Mouse (Mus musculus) liver, embryonic 12.5 days (tissue): Measurements from ENCODE around the gene Hsd17b14. TPM values are rescaled to one million over a fixed set of nuclear protein-coding genes. Genes with fewer than 3 reads are reported as not detected.

Experiments used
- ATAC-seq: fragments of 200-750 bp; cut with Nextera tagmentation; 2 replicates; pipeline ENCODE4 v1.8.0; 2017; ENCODE audit warnings: moderate number of reproducible peaks, mild to moderate bottlenecking, moderate library complexity
- H3K27ac ChIP-seq: fragments of 300-500 bp; sonication (generic); 2 replicates; pipeline ENCODE4 v1.5.1; 2016; ENCODE audit warnings: mild to moderate bottlenecking
- H3K27me3 ChIP-seq: fragments of 300-500 bp; sonication (generic); replicated peaks from 2 replicates; pipeline ENCODE4 v1.6.1; 2016; ENCODE audit warnings: mild to moderate bottlenecking, moderate library complexity
- H3K36me3 ChIP-seq: fragments of 300-500 bp; sonication (generic); 2 replicates; pipeline ENCODE4 v1.6.1; 2016; ENCODE audit warnings: mild to moderate bottlenecking, moderate library complexity
- H3K4me1 ChIP-seq: fragments of 300-500 bp; sonication (generic); 2 replicates; pipeline ENCODE4 v1.6.1; 2016
- H3K4me2 ChIP-seq: fragments of 300-500 bp; sonication (generic); 2 replicates; pipeline ENCODE4 v1.6.1; 2016; ENCODE audit warnings: mild to moderate bottlenecking, moderate library complexity
- H3K4me3 ChIP-seq: fragments of 300-500 bp; sonication (generic); 2 replicates; pipeline ENCODE4 v1.5.1; 2016; ENCODE audit warnings: mild to moderate bottlenecking, moderate library complexity
- H3K9ac ChIP-seq: fragments of 300-500 bp; sonication (generic); 2 replicates; pipeline ENCODE4 v1.6.1; 2016; ENCODE audit warnings: mild to moderate bottlenecking, moderate library complexity
- H3K9me3 ChIP-seq: fragments of 300-500 bp; sonication (generic); replicated peaks from 2 replicates; pipeline ENCODE4 v1.6.1; 2016; ENCODE audit warnings: mild to moderate bottlenecking, moderate library complexity
- WGBS: fragments of 180-500 bp; shearing (Covaris S2); methylation state at CpG from one replicate; pipeline ENCODE4 v1.1.7; 2016; ENCODE audit not compliant: insufficient replicate concordance; 5-methylcytosine and 5-hydroxymethylcytosine counted together
- polyA plus RNA-seq: library from polyadenylated mRNA; unstranded; fragments of >200 nt; fragmentation: Nextera tagmentation; extraction: Ambion mirVana; gene quantifications from 2 replicates; pipeline ENCODE4 v1.2.1, GENCODE M21; 2016

The Hsd17b14 gene
- polyA plus RNA-seq, 1 experiment from 2014 or later: 1.8 TPM

DNA sequence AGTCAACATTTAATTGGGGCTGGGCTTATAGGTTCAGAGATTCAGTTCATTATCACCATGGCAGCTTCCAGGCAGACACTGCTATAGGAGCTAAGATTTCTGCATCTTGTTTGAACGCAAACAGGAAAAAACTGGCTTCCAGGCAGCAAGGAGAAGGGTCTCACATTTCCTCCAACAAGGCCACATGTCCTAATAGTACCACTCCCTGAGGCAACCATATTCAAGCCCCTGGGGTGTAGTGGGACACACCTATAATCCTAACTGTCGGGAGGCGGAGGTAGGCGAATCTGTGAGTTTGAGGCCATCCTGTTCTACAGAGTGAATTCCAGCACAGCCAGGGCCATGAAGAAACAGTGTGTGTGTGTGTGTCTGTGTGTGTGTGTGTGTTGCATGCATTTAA lies 40.5 kb downstream of the Hsd17b14 start:
- H3K9me3 ChIP-seq: no peaks in the 10 kb centered on the region
- 71% methylated on average over 4 of the region's 4 CpGs for WGBS
- 0 out of 2 replicates have a peak, but pooled peaks cover 2% of the 10 kb centered on the region for H3K36me3 ChIP-seq
- H3K9ac ChIP-seq: no peak overlapping the region
- no peak overlapping the region for H3K4me3 ChIP-seq
- no peak for ATAC-seq
- no peak overlapping the region for H3K4me2 ChIP-seq
- H3K27ac ChIP-seq: no peak overlapping the region
- H3K27me3 ChIP-seq: no peaks in the 10 kb centered on the region
- peaks cover 12% of the 10 kb centered on the region for H3K4me1 ChIP-seq

DNA sequence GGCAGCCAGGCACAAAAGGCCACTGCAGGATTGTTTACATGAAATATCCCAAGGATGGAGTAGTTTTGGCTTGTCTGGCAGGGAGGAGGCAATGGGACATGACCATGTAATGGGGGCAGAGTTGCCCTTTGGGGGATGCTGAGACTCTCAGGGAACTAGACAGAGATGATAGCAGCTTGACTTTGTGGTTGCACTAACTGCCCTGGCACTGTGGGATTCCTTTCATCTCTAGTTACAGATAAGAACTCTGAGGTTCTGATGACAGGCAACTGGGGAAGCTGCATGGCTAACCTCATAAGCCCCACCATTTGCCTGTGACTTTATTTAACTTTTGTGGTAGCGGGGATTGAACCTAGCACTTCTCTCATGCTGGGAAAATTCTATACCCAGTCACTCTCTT lies 41.4 kb downstream of the Hsd17b14 start:
- Histone ChIP-seq H3K9ac (no peak overlapping the region), H3K4me2 (no peak overlapping the region), H3K4me3 (no peak overlapping the region), H3K4me1 (peaks cover 12% of the 10 kb centered on the region), H3K27ac (no peak overlapping the region), H3K9me3 (no peaks in the 10 kb centered on the region), H3K27me3 (no peaks in the 10 kb centered on the region), H3K36me3 (no peaks in the 10 kb centered on the region)
- 38% methylated on average over 1 of the region's 1 CpGs for WGBS
- ATAC-seq: no peak

DNA sequence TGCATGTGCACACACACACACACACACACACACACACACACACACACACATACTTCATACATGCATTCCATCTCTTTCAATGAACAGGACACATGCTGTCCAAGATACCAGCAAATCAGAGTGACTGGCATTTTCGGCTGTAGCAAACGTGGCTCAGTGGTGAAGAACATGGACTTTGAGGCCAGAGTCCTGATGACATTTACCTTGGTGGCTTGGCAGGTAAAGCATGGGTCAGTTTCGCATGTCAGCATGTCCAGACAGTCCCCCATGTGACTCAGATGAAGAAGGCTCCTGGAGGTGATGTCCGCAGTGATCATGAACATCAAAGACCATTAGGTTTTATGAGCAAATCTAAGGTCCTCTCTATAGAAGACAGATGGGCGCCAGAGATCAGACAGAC lies 42.3 kb downstream of the Hsd17b14 start:
- Histone ChIP-seq H3K4me1 (peaks cover 12% of the 10 kb centered on the region), H3K4me2 (no peak overlapping the region), H3K36me3 (no peaks in the 10 kb centered on the region), H3K9ac (no peak overlapping the region), H3K4me3 (no peak overlapping the region), H3K27ac (no peak overlapping the region), H3K9me3 (no peaks in the 10 kb centered on the region), H3K27me3 (no peaks in the 10 kb centered on the region)
- no peak for ATAC-seq
- 69% methylated on average over 5 of the region's 5 CpGs for WGBS

- no peaks in the 10 kb centered on the region for H3K9me3 ChIP-seq
- WGBS: 76% methylated on average over 6 of the region's 6 CpGs
- no peaks in the 10 kb centered on the region for H3K27me3 ChIP-seq
- peaks cover 12% of the 10 kb centered on the region for H3K4me1 ChIP-seq
- ATAC-seq: no peak
- no peaks in the 10 kb centered on the region for H3K36me3 ChIP-seq
- no peak overlapping the region for H3K27ac ChIP-seq
- H3K9ac ChIP-seq: no peak overlapping the region
- no peak overlapping the region for H3K4me3 ChIP-seq
- H3K4me2 ChIP-seq: no peak overlapping the region
Observed at GRCm38 (mm10) chr7:45597527-45597926, 42.8 kb downstream of the Hsd17b14 start.

GRCm38 (mm10) chr7:45598960-45599879 lies 44.5 kb downstream of the Hsd17b14 start:
- ATAC-seq: no peak

DNA sequence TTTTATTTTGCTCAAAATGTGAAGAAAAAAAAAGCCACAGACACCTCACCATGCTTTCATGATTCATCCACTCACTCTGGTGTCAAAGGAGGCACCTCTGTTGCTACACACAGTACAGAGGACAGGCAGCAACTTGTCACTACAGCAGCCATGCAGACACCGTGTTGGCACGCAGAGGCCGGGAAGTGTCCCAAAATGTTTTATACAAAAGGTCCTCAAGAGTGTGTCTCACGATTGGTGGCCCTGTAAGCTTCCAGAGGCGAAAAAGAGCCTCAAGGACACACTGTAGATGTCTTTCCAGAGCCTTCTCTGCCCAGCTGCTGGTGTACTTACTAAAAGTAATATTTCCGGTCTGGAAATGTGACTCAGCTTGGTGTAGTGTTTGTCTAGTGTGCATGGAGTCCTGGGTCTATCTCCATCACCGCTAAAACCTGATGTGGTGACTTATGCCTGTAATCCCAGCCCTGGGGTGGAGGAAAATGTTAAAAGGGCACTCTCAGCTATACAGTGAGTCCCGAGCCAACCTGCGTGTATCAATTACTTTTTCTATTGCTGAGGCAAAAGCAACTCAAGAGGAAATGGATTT lies 51.1 kb downstream of the Hsd17b14 start:
- Histone ChIP-seq H3K27me3 (no peaks in the 10 kb centered on the region; the same call in 1 of the 2 replicates), H3K9ac (no peak overlapping the region), H3K4me2 (no peak overlapping the region), H3K27ac (no peak overlapping the region), H3K4me3 (no peak overlapping the region), H3K36me3 (no peaks in the 10 kb centered on the region), H3K9me3 (no peaks in the 10 kb centered on the region), H3K4me1 (no peaks in the 10 kb centered on the region)
- ATAC-seq: no peak
- 68% methylated on average over 9 of the region's 9 CpGs for WGBS

More at GRCm38 (mm10) chr7:45598960-45599879, 44.5 kb downstream of the Hsd17b14 start:
- Histone ChIP-seq H3K4me3 (no peak overlapping the region), H3K4me2 (no peak overlapping the region), H3K27me3 (no peaks in the 10 kb centered on the region; the same call in 1 of the 2 replicates), H3K27ac (no peak overlapping the region), H3K9ac (no peak overlapping the region), H3K36me3 (no peaks in the 10 kb centered on the region), H3K4me1 (peaks cover 9% of the 10 kb centered on the region; the same call in 1 of the 2 replicates), H3K9me3 (no peaks in the 10 kb centered on the region)
- 46% methylated on average over 18 of the region's 18 CpGs for WGBS

DNA sequence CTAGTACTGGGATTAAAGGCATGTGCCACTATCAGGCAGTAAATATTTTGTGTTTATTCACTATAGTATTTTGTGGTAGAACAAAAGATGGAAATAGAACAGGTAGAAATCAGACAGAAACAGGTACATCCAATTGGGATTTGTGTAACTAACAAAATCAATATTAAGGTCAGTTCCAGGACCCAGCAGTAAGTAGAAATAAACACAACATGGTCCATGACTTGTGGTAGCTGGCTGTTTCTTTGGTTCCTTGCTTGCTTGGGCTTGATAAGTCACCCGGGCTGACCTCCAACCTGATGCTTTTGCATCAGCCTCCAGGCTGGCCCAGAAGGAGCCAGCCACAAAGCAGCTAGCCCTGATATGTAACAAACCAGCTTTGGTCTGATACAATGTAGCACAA lies 54.8 kb downstream of the Hsd17b14 start:
- Histone ChIP-seq H3K36me3 (no peaks in the 10 kb centered on the region), H3K27me3 (peaks cover 2% of the 10 kb centered on the region; the same call in 1 of the 2 replicates), H3K9me3 (no peaks in the 10 kb centered on the region), H3K4me3 (no peak overlapping the region), H3K4me2 (no peak overlapping the region), H3K4me1 (no peaks in the 10 kb centered on the region), H3K9ac (no peak overlapping the region), H3K27ac (no peak overlapping the region)
- no peak for ATAC-seq
- 46% methylated on average over 1 of the region's 1 CpGs for WGBS

DNA sequence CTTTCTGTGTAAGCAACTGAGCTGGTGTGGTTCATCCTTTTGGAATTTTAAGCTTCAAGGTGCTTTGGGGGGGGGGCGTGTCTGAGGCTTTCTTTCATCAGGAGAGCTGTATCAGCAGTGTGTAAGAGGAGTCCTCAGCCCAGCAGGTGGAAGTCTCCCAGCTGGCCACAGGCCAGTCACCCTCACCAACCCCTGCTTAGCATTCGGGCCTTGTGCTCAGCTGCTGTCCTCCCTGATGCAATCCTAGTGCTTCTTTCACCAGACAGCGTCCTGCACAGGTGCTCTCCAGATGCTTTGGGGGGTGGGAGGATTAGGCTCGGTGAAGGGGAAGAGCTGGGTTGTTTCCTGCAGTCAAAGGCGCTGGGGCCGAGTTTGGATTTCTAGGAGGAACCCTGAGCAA lies 61.6 kb downstream of the Hsd17b14 start:
- peaks cover 53% of the 10 kb centered on the region for H3K27me3 ChIP-seq
- no peak for ATAC-seq
- no peak overlapping the region for H3K4me3 ChIP-seq
- H3K4me1 ChIP-seq: no peaks in the 10 kb centered on the region
- no peak overlapping the region for H3K4me2 ChIP-seq
- H3K36me3 ChIP-seq: no peaks in the 10 kb centered on the region
- H3K9ac ChIP-seq: no peak overlapping the region
- H3K9me3 ChIP-seq: no peaks in the 10 kb centered on the region
- 24% methylated on average over 6 of the region's 6 CpGs for WGBS
- no peak overlapping the region for H3K27ac ChIP-seq

GRCm38 (mm10) chr7:45617042-45617695 lies 62.5 kb downstream of the Hsd17b14 start, which contains the start of gene Fut1:
TSS of gene Fut1 (plus strand) at chr7:45617289.
- Histone ChIP-seq H3K9me3 (no peaks in the 10 kb centered on the region), H3K27ac (no peak within 1 kb of the TSS), H3K9ac (no peak within 1 kb of the TSS), H3K4me2 (no peak within 1 kb of the TSS), H3K4me3 (no peak within 1 kb of the TSS), H3K27me3 (peaks cover 53% of the 10 kb centered on the region), H3K36me3 (no peaks in the 10 kb centered on the region), H3K4me1 (no peaks in the 10 kb centered on the region)
- WGBS: 10% methylated on average over 31 of the region's 31 CpGs
- no peak for ATAC-seq

Other genes starting within 250 kb of the Hsd17b14 start
- gene Trpm4, start 221.1 kb upstream of the Hsd17b14 start, polyA plus RNA-seq: 1.2 and 2.2 TPM in 2 replicates
- 0.08 and 0.23 TPM in 2 replicates for gene Hrc, start 219.6 kb upstream of the Hsd17b14 start, polyA plus RNA-seq
- gene Ppfia3, start 187.9 kb upstream of the Hsd17b14 start, polyA plus RNA-seq: 0.37 and 0.45 TPM in 2 replicates
- 0.38 TPM in 1 of 2 replicates, not detected in the other for gene Lin7b, start 184.3 kb upstream of the Hsd17b14 start, polyA plus RNA-seq
- 170 and 179 TPM in 2 replicates for gene Snrnp70, start 159.2 kb upstream of the Hsd17b14 start, polyA plus RNA-seq
- gene Kcna7, start 149.2 kb upstream of the Hsd17b14 start, polyA plus RNA-seq: 0.05 and 0.10 TPM in 2 replicates
- 0.81 and 0.87 TPM in 2 replicates for gene Ntf5, start 141.2 kb upstream of the Hsd17b14 start, polyA plus RNA-seq
- gene Lhb, start 134.1 kb upstream of the Hsd17b14 start, polyA plus RNA-seq: not detected in 2 replicates
- 8.6 and 10.2 TPM in 2 replicates for gene Gys1, start 120.0 kb upstream of the Hsd17b14 start, polyA plus RNA-seq
- 135 and 141 TPM in 2 replicates for gene Ruvbl2, start 116.8 kb upstream of the Hsd17b14 start, polyA plus RNA-seq
- 7,751 and 8,218 TPM in 2 replicates for gene Ftl1, start 95.0 kb upstream of the Hsd17b14 start, polyA plus RNA-seq
- gene Bax, start 88.0 kb upstream of the Hsd17b14 start, polyA plus RNA-seq: 147 and 155 TPM in 2 replicates
- 1.9 and 2.0 TPM in 2 replicates for gene Tulp2, start 73.0 kb upstream of the Hsd17b14 start, polyA plus RNA-seq
- gene Gm45808, start 68.1 kb upstream of the Hsd17b14 start, polyA plus RNA-seq: not detected in 2 replicates
- 2.8 and 3.1 TPM in 2 replicates for gene Dhdh, start 66.1 kb upstream of the Hsd17b14 start, polyA plus RNA-seq
- 140 and 146 TPM in 2 replicates for gene Nucb1, start 44.5 kb upstream of the Hsd17b14 start, polyA plus RNA-seq
- 157 and 165 TPM in 2 replicates for gene Ppp1r15a, start 28.6 kb upstream of the Hsd17b14 start, polyA plus RNA-seq
- 0.80 and 0.87 TPM in 2 replicates for gene Plekha4, start 28.6 kb upstream of the Hsd17b14 start, polyA plus RNA-seq
- 50.4 and 54.7 TPM in 2 replicates for gene Bcat2, start 15.3 kb downstream of the Hsd17b14 start, polyA plus RNA-seq
- not detected in 2 replicates for gene Fgf21, start 60.6 kb downstream of the Hsd17b14 start, polyA plus RNA-seq
- gene Fut1, start 62.4 kb downstream of the Hsd17b14 start, polyA plus RNA-seq: 0.15 TPM in 1 of 2 replicates, not detected in the other
- 0.20 and 0.23 TPM in 2 replicates for gene Izumo1, start 66.9 kb downstream of the Hsd17b14 start, polyA plus RNA-seq
- gene Rasip1, start 72.6 kb downstream of the Hsd17b14 start, polyA plus RNA-seq: 10.5 and 11.8 TPM in 2 replicates
- 0.69 and 0.81 TPM in 2 replicates for gene Mamstr, start 85.1 kb downstream of the Hsd17b14 start, polyA plus RNA-seq
- 0.05 TPM in 1 of 2 replicates, not detected in the other for gene Fut2, start 111.5 kb downstream of the Hsd17b14 start, polyA plus RNA-seq
- gene Ntn5, start 129.1 kb downstream of the Hsd17b14 start, polyA plus RNA-seq: not detected in 2 replicates
- gene Sec1, start 139.5 kb downstream of the Hsd17b14 start, polyA plus RNA-seq: 0.11 and 0.18 TPM in 2 replicates
- gene Car11, start 144.9 kb downstream of the Hsd17b14 start, polyA plus RNA-seq: 0.93 and 1.0 TPM in 2 replicates
- gene Dbp, start 150.2 kb downstream of the Hsd17b14 start, polyA plus RNA-seq: 1.1 and 1.8 TPM in 2 replicates
- 892 and 939 TPM in 2 replicates for gene Rpl18, start 160.6 kb downstream of the Hsd17b14 start, polyA plus RNA-seq
- gene Sphk2, start 163.1 kb downstream of the Hsd17b14 start, polyA plus RNA-seq: 14.8 and 16.1 TPM in 2 replicates
- gene Fam83e, start 166.3 kb downstream of the Hsd17b14 start, polyA plus RNA-seq: 0.67 and 0.81 TPM in 2 replicates
- not detected in 2 replicates for gene Spaca4, start 170.9 kb downstream of the Hsd17b14 start, polyA plus RNA-seq
- gene Lmtk3, start 228.8 kb downstream of the Hsd17b14 start, polyA plus RNA-seq: 0.10 and 0.32 TPM in 2 replicates
- 0.77 and 0.81 TPM in 2 replicates for gene Sult2b1, start 229.8 kb downstream of the Hsd17b14 start, polyA plus RNA-seq